Mouse (Mus musculus) ES-Bruce4 (cell line): ENCODE measurements around the gene 6330409D20Rik. TPM values are rescaled to one million over a fixed set of nuclear protein-coding genes. Genes with fewer than 3 reads are reported as not detected.

Experiments used
- H3K27ac ChIP-seq: 2 replicates; pipeline ENCODE4 v1.5.1; 2012; ENCODE audit warnings: low read length, inconsistent platforms; ENCODE audit not compliant: insufficient read depth
- H3K27me3 ChIP-seq: 2 replicates; pipeline ENCODE4 v1.6.1; 2012; ENCODE audit warnings: mild to moderate bottlenecking, low read length, inconsistent platforms; ENCODE audit not compliant: control insufficient read depth, poor library complexity, insufficient read depth, severe bottlenecking
- H3K36me3 ChIP-seq: 2 replicates; pipeline ENCODE4 v1.6.1; 2012; ENCODE audit warnings: inconsistent platforms, mild to moderate bottlenecking, low read length, moderate library complexity; ENCODE audit not compliant: control insufficient read depth, poor library complexity, insufficient read depth, severe bottlenecking
- H3K4me1 ChIP-seq: one replicate; pipeline ENCODE4 v1.8.1; 2011; ENCODE audit warnings: low read length; ENCODE audit not compliant: control insufficient read depth, insufficient read depth
- H3K4me3 ChIP-seq: 2 replicates; pipeline ENCODE4 v1.5.1; 2011; ENCODE audit warnings: low read depth, mild to moderate bottlenecking, low read length
- H3K9ac ChIP-seq: 2 replicates; pipeline ENCODE4 v1.6.1; 2012; ENCODE audit warnings: low read depth, mild to moderate bottlenecking, inconsistent platforms; ENCODE audit not compliant: poor library complexity, severe bottlenecking
- H3K9me3 ChIP-seq: replicated peaks from 2 replicates; pipeline ENCODE4 v1.6.1; 2012; ENCODE audit warnings: mild to moderate bottlenecking, low read length, inconsistent platforms; ENCODE audit not compliant: control insufficient read depth, poor library complexity, insufficient read depth, severe bottlenecking
- CTCF ChIP-seq: IDR thresholded peaks from one replicate; pipeline ENCODE4 v1.8.1; 2011; ENCODE audit warnings: low read depth, low read length
- EP300 ChIP-seq: IDR thresholded peaks from 2 replicates; pipeline ENCODE4 v1.6.1; 2011; ENCODE audit warnings: low read depth, low read length; ENCODE audit not compliant: insufficient read depth
- POLR2A ChIP-seq: IDR thresholded peaks from one replicate; pipeline ENCODE4 v1.8.1; 2011; ENCODE audit warnings: low read length; ENCODE audit not compliant: insufficient read depth
- polyA plus RNA-seq: library from polyadenylated mRNA; stranded (reverse); fragments of >200 nt; gene quantifications from 2 replicates; pipeline ENCODE4 v1.2.4, GENCODE M21; 2011; ENCODE audit warnings: low read depth; ENCODE audit not compliant: missing spikeins, insufficient read depth, insufficient read length

Gene 6330409D20Rik
- polyA plus RNA-seq, 1 experiment, result not detected

DNA sequence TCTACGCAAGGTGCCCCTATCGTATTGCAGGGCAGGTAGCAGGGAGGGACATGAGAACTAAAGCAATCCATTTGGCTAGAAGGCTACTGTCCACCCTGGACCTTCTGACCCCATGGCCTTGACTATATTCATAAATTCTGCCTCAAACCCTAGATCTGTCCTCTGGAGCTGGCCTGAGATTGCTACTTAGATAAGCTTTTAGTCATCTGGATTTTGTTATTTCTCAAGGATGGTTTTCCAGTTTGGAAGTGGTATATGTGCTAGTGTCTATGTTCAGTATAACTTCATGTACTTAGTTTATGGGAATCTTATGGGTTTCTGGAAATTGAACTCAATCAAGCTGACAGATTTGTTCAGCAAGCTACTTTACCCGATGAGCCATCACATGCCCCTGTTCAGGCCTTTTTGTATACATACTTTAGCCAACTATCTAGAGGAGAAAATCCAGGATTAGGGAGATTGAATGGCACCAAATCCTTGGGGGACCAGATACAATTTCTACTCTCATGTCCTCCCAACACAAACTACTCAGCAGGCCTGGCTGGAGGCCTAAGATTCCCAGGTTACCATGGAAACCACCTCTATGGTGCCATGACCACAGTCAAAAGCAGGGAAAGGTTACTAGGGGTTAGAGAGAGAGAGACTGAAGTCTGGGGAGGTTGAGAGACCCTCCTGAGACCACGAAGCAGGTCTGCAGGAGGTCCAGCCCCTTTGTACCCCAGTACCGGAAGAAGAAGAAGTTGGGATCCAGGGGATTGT, 28.7 kb upstream of the 6330409D20Rik start:
- Histone ChIP-seq H3K36me3 (no peaks in the 10 kb centered on the region), H3K27ac (no peak overlapping the region), H3K9me3 (no peaks in the 10 kb centered on the region), H3K9ac (no peak overlapping the region), H3K27me3 (no peaks in the 10 kb centered on the region), H3K4me3 (no peak overlapping the region), H3K4me1 (no peaks in the 10 kb centered on the region)
- no peak for TF ChIP-seq EP300
- TF ChIP-seq CTCF, result no peak
- no peak for TF ChIP-seq POLR2A

DNA sequence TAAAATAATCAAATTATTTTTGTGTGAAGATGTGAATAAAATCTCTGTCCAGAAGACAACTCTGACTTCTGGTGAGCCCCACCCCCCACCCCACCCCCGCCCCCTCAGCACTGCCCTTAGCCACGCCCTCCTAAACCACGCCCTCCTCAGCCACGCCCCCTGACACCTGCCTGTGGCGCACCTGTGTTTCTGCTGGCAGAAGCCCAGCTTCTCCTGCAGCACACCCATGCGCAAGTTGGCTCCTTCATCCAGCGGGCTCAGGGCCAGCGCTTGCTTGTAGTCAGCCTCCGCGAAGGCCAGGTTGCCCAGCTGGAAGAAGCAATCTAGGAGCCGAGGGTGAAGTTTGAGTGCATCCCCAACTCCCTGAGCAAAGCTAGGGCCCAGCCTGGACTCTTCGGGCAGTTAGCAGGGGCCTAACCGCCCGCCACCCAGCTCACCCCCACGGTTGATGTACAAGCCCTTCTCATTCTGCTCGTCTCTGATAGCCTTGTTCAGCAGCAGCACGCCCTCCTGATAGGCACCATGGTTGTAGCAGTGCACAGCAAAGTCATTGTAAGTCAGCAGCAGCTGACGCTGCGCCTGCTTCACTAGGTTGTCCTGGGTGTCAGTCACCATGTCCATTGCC, 28.0 kb upstream of the 6330409D20Rik start:
- Histone ChIP-seq H3K27ac (no peak overlapping the region), H3K9me3 (no peaks in the 10 kb centered on the region), H3K4me1 (no peaks in the 10 kb centered on the region), H3K9ac (no peak overlapping the region), H3K36me3 (no peaks in the 10 kb centered on the region), H3K27me3 (no peaks in the 10 kb centered on the region), H3K4me3 (peak overlapping the region; percentile 15; the same call in 1 of the 2 replicates)
- peak; percentile 46 for TF ChIP-seq POLR2A
- no peak for TF ChIP-seq CTCF
- TF ChIP-seq EP300, result no peak

DNA sequence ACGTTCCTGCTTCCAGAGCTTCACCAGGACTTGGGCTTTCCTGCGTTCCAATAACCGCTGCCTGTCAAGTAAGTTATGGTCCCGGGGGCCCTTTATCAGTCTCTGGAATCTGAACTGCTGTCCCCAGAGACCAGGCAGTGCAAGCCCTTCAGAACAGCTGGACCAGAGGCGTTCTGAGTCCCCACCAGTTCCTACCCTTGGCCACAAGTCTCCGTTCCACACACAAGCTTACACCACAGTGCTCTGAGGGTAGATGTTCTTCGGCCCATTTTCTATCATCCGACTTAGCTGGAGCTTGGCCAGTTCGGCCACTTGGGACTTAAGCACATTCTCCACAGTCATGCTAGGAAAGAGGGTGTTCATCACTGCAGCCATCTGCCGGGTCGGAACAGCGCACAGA, 26.4 kb upstream of the 6330409D20Rik start:
- H3K4me3 ChIP-seq, result no peak overlapping the region
- H3K27me3 ChIP-seq, result no peaks in the 10 kb centered on the region
- TF ChIP-seq POLR2A, result no peak
- no peak for TF ChIP-seq EP300
- no peak for TF ChIP-seq CTCF
- H3K9ac ChIP-seq, result no peak overlapping the region
- H3K4me1 ChIP-seq, result peaks cover 3% of the 10 kb centered on the region
- H3K27ac ChIP-seq, result no peak overlapping the region
- H3K9me3 ChIP-seq, result no peaks in the 10 kb centered on the region
- no peaks in the 10 kb centered on the region for H3K36me3 ChIP-seq

DNA sequence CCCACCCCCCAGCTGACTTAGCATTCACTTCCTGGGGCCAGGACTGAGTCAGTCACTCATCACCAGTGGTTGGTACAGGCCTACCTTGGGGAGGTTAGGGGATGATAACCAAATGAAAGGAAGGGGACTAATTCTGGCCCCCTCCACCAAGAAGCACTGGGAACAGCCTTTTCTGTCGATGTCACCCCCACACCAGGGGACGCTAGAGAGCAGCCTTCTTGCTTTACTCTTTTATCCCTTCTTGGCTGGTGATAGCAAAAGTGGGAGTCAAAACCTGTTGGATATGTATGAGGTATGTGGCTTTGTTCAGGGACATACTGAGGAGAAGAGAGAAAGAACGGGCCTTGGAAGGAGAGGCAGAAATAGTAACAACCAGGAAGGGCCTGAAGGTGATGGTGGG, 22.5 kb upstream of the 6330409D20Rik start:
- Histone ChIP-seq H3K4me3 (no peak overlapping the region), H3K9me3 (no peaks in the 10 kb centered on the region), H3K4me1 (peaks cover 6% of the 10 kb centered on the region), H3K9ac (no peak overlapping the region), H3K27me3 (no peaks in the 10 kb centered on the region), H3K27ac (no peak overlapping the region), H3K36me3 (no peaks in the 10 kb centered on the region)
- TF ChIP-seq CTCF, result peak; percentile 21
- TF ChIP-seq EP300, result no peak
- TF ChIP-seq POLR2A, result no peak

DNA sequence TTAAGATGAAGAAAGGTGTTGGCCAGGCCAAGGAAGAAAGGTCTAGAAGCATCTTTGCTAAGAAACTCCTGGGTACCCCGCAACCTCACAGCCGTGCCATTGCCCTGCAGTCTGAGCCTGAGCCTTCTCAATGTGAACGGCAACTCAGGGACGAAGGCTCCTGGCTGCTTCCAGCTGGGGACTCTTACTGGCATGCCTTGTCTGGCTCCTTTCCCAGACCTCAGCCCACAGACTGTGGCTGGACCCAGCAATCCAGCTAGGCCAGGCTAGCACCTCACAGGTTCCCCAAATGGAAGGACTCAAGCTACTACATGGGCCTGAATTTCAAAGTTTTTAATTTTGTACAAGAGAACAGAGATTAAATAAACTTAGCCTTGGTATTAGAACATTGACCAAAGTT, 21.0 kb upstream of the 6330409D20Rik start:
- Histone ChIP-seq H3K4me1 (peaks cover 6% of the 10 kb centered on the region), H3K9ac (no peak overlapping the region), H3K27me3 (no peaks in the 10 kb centered on the region), H3K4me3 (no peak overlapping the region), H3K27ac (no peak overlapping the region), H3K36me3 (no peaks in the 10 kb centered on the region), H3K9me3 (no peaks in the 10 kb centered on the region)
- no peak for TF ChIP-seq POLR2A
- TF ChIP-seq EP300, result no peak
- TF ChIP-seq CTCF, result no peak

DNA sequence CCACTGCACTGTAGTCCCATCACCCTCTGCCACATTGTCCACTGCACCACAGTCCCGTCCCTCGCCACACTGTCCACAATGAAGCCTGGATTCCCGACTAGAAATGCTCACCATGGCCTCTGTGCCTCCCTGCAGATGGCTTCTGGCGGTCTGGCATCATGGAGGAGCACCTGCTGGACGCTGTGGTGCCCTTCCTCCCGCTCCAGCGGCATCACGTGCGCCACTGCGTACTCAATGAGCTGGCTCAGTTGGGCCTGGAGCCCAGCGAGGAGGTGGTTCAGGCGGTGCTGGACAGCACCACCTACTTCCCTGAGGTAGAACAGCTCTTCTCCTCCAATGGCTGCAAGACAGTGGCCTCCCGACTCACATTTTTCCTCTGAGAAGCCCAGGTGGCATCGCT, 20.5 kb upstream of the 6330409D20Rik start:
- TF ChIP-seq CTCF, result no peak
- no peak for TF ChIP-seq POLR2A
- TF ChIP-seq EP300, result no peak
- Histone ChIP-seq H3K4me3 (no peak overlapping the region), H3K36me3 (no peaks in the 10 kb centered on the region), H3K9me3 (no peaks in the 10 kb centered on the region), H3K27ac (no peak overlapping the region), H3K27me3 (no peaks in the 10 kb centered on the region), H3K9ac (no peak overlapping the region), H3K4me1 (peaks cover 6% of the 10 kb centered on the region)
